Mouse (Mus musculus): ENCODE measurements around the gene Tenm2.

- TF ChIP-seq CTCF (IDR thresholded peaks at IDR 0.05; ENCODE audit: extremely low read depth, insufficient read length, insufficient replicate concordance, low read depth, low read length) (no peak), POLR2A (IDR thresholded peaks at IDR 0.05; ENCODE audit: low read depth, low read length) (no peak)
Observed at GRCm38 (mm10) chr11:36203896-36204295, 1031.9 kb downstream of the Tenm2 start.

Data from small intestine, adult 2 months (tissue).